Mouse (Mus musculus) midbrain, embryonic 13.5 days (tissue): ENCODE measurements at regions not wholly inside any gene's neighbourhood (a gene's known extent, or its start where the extent isn't known, plus 50 kb on each side); places are given as distances from the start of the nearest gene placed in this dataset.

Experiments used
- ATAC-seq: fragments of 200-750 bp; cut with Nextera tagmentation; 2 replicates; pipeline ENCODE4 v1.8.0; 2017; ENCODE audit warnings: mild to moderate bottlenecking, moderate TSS enrichment, moderate library complexity
- H3K27ac ChIP-seq: fragments of 300-500 bp; sonication (generic); 2 replicates; pipeline ENCODE4 v1.5.1; 2015; ENCODE audit warnings: inconsistent platforms, mild to moderate bottlenecking, moderate library complexity
- H3K27me3 ChIP-seq: fragments of 300-500 bp; sonication (generic); 2 replicates; pipeline ENCODE4 v1.6.1; 2015; ENCODE audit warnings: mild to moderate bottlenecking, inconsistent platforms
- H3K36me3 ChIP-seq: fragments of 300-500 bp; sonication (generic); 2 replicates; pipeline ENCODE4 v1.6.1; 2015; ENCODE audit warnings: mild to moderate bottlenecking, inconsistent platforms
- H3K4me1 ChIP-seq: fragments of 300-500 bp; sonication (generic); replicated peaks from 2 replicates; pipeline ENCODE4 v1.6.1; 2015; ENCODE audit warnings: inconsistent platforms
- H3K4me2 ChIP-seq: fragments of 300-500 bp; sonication (generic); replicated peaks from 2 replicates; pipeline ENCODE4 v1.6.1; 2015; ENCODE audit warnings: moderate library complexity, mild to moderate bottlenecking, inconsistent platforms
- H3K4me3 ChIP-seq: fragments of 300-500 bp; sonication (generic); replicated peaks from 2 replicates; pipeline ENCODE4 v1.5.1; 2015; ENCODE audit warnings: mild to moderate bottlenecking, inconsistent platforms
- H3K9ac ChIP-seq: fragments of 300-500 bp; sonication (generic); replicated peaks from 2 replicates; pipeline ENCODE4 v1.6.1; 2015; ENCODE audit warnings: mild to moderate bottlenecking, inconsistent platforms
- H3K9me3 ChIP-seq: fragments of 300-500 bp; sonication (generic); 2 replicates; pipeline ENCODE4 v1.6.1; 2016; ENCODE audit warnings: mild to moderate bottlenecking, inconsistent platforms
- WGBS: fragments of 180-500 bp; shearing (Covaris S2); methylation state at CpG from one replicate; pipeline ENCODE4 v1.1.7; 2015; 5-methylcytosine and 5-hydroxymethylcytosine counted together

GRCm38 (mm10) chr13:34576392-34576791 is 76.9 kb downstream of the Pxdc1 start:
- 68% methylated on average over 2 of the region's 2 CpGs for WGBS
- peak overlapping the region; percentile 76 for H3K27ac ChIP-seq
- ATAC-seq = peak; percentile 52; the same call in 1 of the 2 replicates

DNA sequence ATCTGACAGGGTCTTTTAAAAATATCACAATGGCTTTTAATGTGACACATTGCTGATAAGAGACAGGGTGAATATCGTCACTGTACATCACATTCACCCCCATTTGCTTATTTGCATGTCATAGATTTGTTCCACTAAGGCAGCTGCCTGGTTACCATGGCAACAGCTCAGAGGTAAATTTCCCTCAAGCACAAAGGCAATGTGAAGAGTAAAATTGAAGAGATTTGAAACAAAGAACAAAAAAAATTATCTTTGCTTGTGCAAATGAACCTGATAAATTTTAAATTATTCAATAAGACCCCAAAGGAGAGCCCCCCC is 77.3 kb downstream of the Pxdc1 start:
- no peaks in the 10 kb centered on the region for H3K27me3 ChIP-seq
- no peak overlapping the region for H3K9ac ChIP-seq
- H3K9me3 ChIP-seq = no peaks in the 10 kb centered on the region
- no peaks in the 10 kb centered on the region for H3K36me3 ChIP-seq
- peak overlapping the region; percentile 82 for H3K27ac ChIP-seq
- ATAC-seq = peak; percentile 93
- WGBS = 11% methylated on average over 1 of the region's 1 CpGs
- H3K4me1 ChIP-seq = peaks cover 14% of the 10 kb centered on the region
- H3K4me3 ChIP-seq = no peak overlapping the region
- H3K4me2 ChIP-seq = 0 out of 2 replicates have a peak overlapping the region, but pooled peaks have one; percentile 3

More at GRCm38 (mm10) chr13:34576392-34576791, 76.9 kb downstream of the Pxdc1 start:
- H3K4me3 ChIP-seq = no peak overlapping the region
- H3K9me3 ChIP-seq = no peaks in the 10 kb centered on the region
- H3K9ac ChIP-seq = no peak overlapping the region
- no peak overlapping the region for H3K4me2 ChIP-seq
- H3K27me3 ChIP-seq = no peaks in the 10 kb centered on the region
- H3K4me1 ChIP-seq = peaks cover 14% of the 10 kb centered on the region
- no peaks in the 10 kb centered on the region for H3K36me3 ChIP-seq

GRCm38 (mm10) chr13:34575179-34575996 is 77.9 kb downstream of the Pxdc1 start:
- no peak overlapping the region for H3K4me3 ChIP-seq
- H3K4me1 ChIP-seq = peaks cover 14% of the 10 kb centered on the region
- no peaks in the 10 kb centered on the region for H3K36me3 ChIP-seq
- H3K27ac ChIP-seq = peak overlapping the region; percentile 82
- 0 out of 2 replicates have a peak overlapping the region, but pooled peaks have one; percentile 3 for H3K4me2 ChIP-seq
- H3K9ac ChIP-seq = no peak overlapping the region
- no peaks in the 10 kb centered on the region for H3K9me3 ChIP-seq
- peak; percentile 84 for ATAC-seq
- H3K27me3 ChIP-seq = no peaks in the 10 kb centered on the region
- WGBS = 50% methylated on average over 2 of the region's 2 CpGs

GRCm38 (mm10) chr13:34569312-34569711 is 84.0 kb downstream of the Pxdc1 start:
- WGBS = 61% methylated on average over 2 of the region's 2 CpGs

DNA sequence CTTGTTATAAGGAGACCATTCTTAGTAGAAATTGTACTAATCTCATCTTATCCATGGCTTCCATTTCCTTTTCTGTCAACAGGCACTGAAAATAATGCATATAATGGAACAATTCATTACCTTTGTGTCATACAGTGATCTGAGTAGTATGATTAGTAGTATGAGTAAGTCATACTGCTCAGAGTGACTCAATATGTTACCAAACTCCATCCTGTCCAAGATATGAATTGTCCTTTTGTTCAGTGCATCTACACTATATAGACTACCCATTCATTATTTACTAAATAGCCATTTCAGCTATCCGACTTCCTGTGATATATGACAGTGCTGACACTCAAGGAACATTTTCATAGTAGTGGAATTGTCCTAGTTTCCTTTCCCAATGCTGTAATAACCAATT is 86.6 kb downstream of the Pxdc1 start:
- Histone ChIP-seq H3K4me1 (no peaks in the 10 kb centered on the region), H3K36me3 (no peaks in the 10 kb centered on the region), H3K4me2 (no peak overlapping the region), H3K4me3 (no peak overlapping the region), H3K27me3 (no peaks in the 10 kb centered on the region), H3K27ac (no peak overlapping the region), H3K9ac (no peak overlapping the region), H3K9me3 (no peaks in the 10 kb centered on the region)
- ATAC-seq = no peak
- WGBS = 91% methylated on average over 1 of the region's 1 CpGs

More at GRCm38 (mm10) chr13:34569312-34569711, 84.0 kb downstream of the Pxdc1 start:
- Histone ChIP-seq H3K4me1 (no peaks in the 10 kb centered on the region), H3K9me3 (no peaks in the 10 kb centered on the region), H3K9ac (no peak overlapping the region), H3K4me2 (no peak overlapping the region), H3K27me3 (no peaks in the 10 kb centered on the region), H3K36me3 (no peaks in the 10 kb centered on the region), H3K27ac (no peak overlapping the region), H3K4me3 (no peak overlapping the region)
- ATAC-seq = no peak

- Histone ChIP-seq H3K27me3 (no peaks in the 10 kb centered on the region), H3K36me3 (no peaks in the 10 kb centered on the region), H3K9ac (no peak overlapping the region), H3K4me2 (no peak overlapping the region), H3K4me3 (no peak overlapping the region), H3K9me3 (no peaks in the 10 kb centered on the region), H3K27ac (no peak overlapping the region), H3K4me1 (no peaks in the 10 kb centered on the region)
- 76% methylated on average over 5 of the region's 5 CpGs for WGBS
- ATAC-seq = no peak
These were observed 103.0 kb downstream of the Pxdc1 start for GRCm38 (mm10) chr13:34550130-34550884.

DNA sequence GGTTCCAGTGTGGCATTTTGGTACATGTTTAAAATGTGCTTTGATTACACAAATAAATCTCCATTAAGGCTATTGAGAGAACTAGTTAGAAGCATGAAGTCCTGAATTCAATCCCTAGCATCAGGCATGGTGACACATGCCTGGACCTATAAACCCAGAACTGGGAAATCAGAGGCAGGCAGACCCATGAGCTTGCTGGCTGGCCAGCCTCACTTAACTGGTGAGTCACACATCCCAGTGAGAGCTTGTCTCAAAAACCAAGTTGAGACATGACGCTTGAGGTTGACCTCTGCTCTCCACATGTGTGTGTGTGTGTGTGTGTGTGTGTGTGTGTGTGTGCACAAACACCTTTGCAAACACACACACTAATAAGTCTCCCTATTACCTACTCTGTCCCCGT is 112.6 kb downstream of the Pxdc1 start:
- Histone ChIP-seq H3K9me3 (no peaks in the 10 kb centered on the region), H3K9ac (no peak overlapping the region), H3K4me1 (no peaks in the 10 kb centered on the region), H3K27me3 (no peaks in the 10 kb centered on the region), H3K27ac (no peak overlapping the region), H3K4me3 (no peak overlapping the region), H3K4me2 (no peak overlapping the region), H3K36me3 (no peaks in the 10 kb centered on the region)
- 85% methylated on average over 2 of the region's 2 CpGs for WGBS
- ATAC-seq = no peak

- H3K4me3 ChIP-seq = no peak overlapping the region
- H3K9me3 ChIP-seq = no peaks in the 10 kb centered on the region
- H3K36me3 ChIP-seq = no peaks in the 10 kb centered on the region
- H3K9ac ChIP-seq = no peak overlapping the region
- H3K27ac ChIP-seq = no peak overlapping the region
- no peaks in the 10 kb centered on the region for H3K27me3 ChIP-seq
- H3K4me1 ChIP-seq = no peaks in the 10 kb centered on the region
- 78% methylated on average over 2 of the region's 2 CpGs for WGBS
- no peak for ATAC-seq
- H3K4me2 ChIP-seq = no peak overlapping the region
These were observed 119.4 kb downstream of the Pxdc1 start for GRCm38 (mm10) chr13:34533896-34534295.

DNA sequence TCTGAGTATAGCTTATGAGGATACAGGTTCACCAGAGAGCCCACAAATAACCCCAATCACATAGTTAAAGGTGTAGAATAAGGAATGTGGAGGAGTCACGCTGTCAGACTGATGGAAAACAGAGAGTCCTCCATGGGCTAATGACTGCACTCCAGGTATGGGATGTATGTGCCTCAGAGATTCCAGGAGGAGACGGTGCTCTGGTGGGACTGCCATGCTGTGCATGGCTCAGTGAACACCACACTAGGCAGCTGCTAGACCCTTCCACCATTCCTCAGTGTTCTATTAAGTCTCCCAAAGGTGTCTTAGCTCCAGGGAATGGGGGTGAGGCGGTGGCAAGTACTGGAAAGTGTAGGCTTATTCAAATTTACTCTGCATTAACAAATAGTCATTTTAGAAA is 142.0 kb downstream of the Pxdc1 start:
- Histone ChIP-seq H3K4me1 (peaks cover 3% of the 10 kb centered on the region; the same call in 1 of the 2 replicates), H3K4me3 (no peak overlapping the region), H3K27ac (no peak overlapping the region), H3K4me2 (no peak overlapping the region), H3K9ac (no peak overlapping the region), H3K27me3 (no peaks in the 10 kb centered on the region), H3K9me3 (no peaks in the 10 kb centered on the region), H3K36me3 (no peaks in the 10 kb centered on the region)
- WGBS = 89% methylated on average over 3 of the region's 3 CpGs
- no peak for ATAC-seq

DNA sequence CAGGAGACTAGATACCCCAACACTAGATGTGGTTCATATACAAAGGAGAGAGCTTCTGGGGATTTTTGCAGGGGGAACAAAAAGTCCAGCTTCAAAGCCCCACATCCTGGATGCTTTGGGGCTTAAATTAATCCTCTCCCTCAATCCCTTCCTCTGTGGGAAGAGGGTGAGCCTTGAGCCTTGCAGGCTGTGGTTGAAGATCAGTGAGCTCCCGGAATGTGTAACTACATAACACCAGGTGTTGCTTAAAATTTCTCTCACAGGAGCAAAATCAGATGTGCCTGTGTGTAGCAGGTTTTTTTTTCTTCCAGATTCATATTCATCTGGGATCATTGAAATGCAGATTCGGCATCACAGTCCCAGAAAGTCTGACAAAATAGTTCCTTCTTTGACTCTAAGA is 146.1 kb downstream of the Pxdc1 start:
- H3K9ac ChIP-seq = no peak overlapping the region
- no peak overlapping the region for H3K4me2 ChIP-seq
- ATAC-seq = no peak
- no peak overlapping the region for H3K4me3 ChIP-seq
- H3K27me3 ChIP-seq = no peaks in the 10 kb centered on the region
- peaks cover 3% of the 10 kb centered on the region; the same call in 1 of the 2 replicates for H3K4me1 ChIP-seq
- no peaks in the 10 kb centered on the region for H3K9me3 ChIP-seq
- H3K36me3 ChIP-seq = no peaks in the 10 kb centered on the region
- WGBS = 70% methylated on average over 2 of the region's 2 CpGs
- H3K27ac ChIP-seq = no peak overlapping the region

DNA sequence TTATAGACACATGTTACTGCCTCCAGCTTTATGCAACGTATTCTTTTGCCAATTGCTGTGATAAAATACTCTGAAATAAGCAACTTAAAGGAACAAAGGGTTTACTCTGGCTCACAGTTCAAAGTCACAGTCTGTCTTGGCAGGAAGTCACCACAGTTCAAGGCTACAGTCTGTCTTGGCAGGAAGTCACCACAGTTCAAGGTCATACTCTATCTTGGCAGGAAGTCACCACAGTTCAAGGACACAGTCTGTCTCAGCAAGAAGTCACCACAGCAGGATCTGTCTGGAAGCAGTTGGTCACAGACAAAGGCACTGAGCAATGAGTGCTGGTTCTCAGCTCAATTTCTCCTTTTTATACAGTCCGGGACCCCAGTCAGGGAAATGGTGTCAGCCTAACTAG is 147.4 kb downstream of the Pxdc1 start:
- H3K9me3 ChIP-seq = no peaks in the 10 kb centered on the region
- 88% methylated on average over 2 of the region's 2 CpGs for WGBS
- H3K36me3 ChIP-seq = no peaks in the 10 kb centered on the region
- no peak for ATAC-seq
- H3K4me3 ChIP-seq = no peak overlapping the region
- no peaks in the 10 kb centered on the region for H3K27me3 ChIP-seq
- H3K4me1 ChIP-seq = peaks cover 3% of the 10 kb centered on the region; the same call in 1 of the 2 replicates
- no peak overlapping the region for H3K27ac ChIP-seq
- no peak overlapping the region for H3K4me2 ChIP-seq
- H3K9ac ChIP-seq = no peak overlapping the region

DNA sequence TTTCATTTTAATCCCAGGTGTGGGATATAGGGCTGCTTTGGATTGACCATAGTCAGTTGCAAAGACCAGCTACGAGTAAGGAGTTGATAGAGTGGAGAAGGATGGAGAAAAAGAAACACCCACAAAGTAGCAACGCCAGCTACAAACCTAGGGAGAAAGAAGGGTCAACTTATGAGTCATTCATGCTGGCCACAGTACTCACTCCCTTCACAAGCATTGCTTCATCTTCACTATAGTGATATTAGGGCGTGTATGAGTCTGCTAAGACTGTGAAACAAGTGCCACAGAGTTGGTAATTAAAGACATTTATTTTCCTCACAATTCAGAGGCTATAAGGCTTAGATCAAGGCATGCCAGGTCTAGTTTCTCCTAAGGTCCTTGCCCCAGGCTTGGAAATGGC is 148.4 kb downstream of the Pxdc1 start:
- Histone ChIP-seq H3K27ac (no peak overlapping the region), H3K9ac (no peak overlapping the region), H3K27me3 (no peaks in the 10 kb centered on the region), H3K36me3 (no peaks in the 10 kb centered on the region), H3K9me3 (no peaks in the 10 kb centered on the region), H3K4me1 (peaks cover 3% of the 10 kb centered on the region; the same call in 1 of the 2 replicates), H3K4me2 (no peak overlapping the region), H3K4me3 (no peak overlapping the region)
- 89% methylated on average over 3 of the region's 3 CpGs for WGBS
- ATAC-seq = no peak
